Mouse (Mus musculus) megakaryocyte, embryonic 14.5 days (primary cell): ENCODE measurements around the gene AK157302. TPM values are rescaled to one million over a fixed set of nuclear protein-coding genes. Genes with fewer than 3 reads are reported as not detected.
"Not testable (repeated sequence)": the region's sequence is repeated elsewhere in the genome, so short reads cannot be mapped to it uniquely, and the experiment has no call there.

Source experiments
- H3K27me3 ChIP-seq: replicated peaks from 2 replicates; pipeline ENCODE3; 2012; ENCODE audit warnings: inconsistent platforms
- H3K36me3 ChIP-seq: replicated peaks from 2 replicates; pipeline ENCODE3; 2012; ENCODE audit warnings: low read length, inconsistent platforms, mixed read lengths
- H3K4me1 ChIP-seq: 2 replicates; pipeline ENCODE4 v1.6.1; 2012; ENCODE audit warnings: inconsistent platforms
- H3K4me3 ChIP-seq: replicated peaks from 2 replicates; pipeline ENCODE3; 2012; ENCODE audit warnings: moderate library complexity, mild to moderate bottlenecking, inconsistent platforms
- H3K9me3 ChIP-seq: 2 replicates; pipeline ENCODE4 v1.6.1; 2012; ENCODE audit warnings: inconsistent platforms
- FLI1 ChIP-seq: IDR thresholded peaks from 2 replicates; pipeline ENCODE4 v1.6.1; 2012; ENCODE audit warnings: low read length, inconsistent platforms, mixed read lengths
- GATA1 ChIP-seq: IDR thresholded peaks from 3 replicates; pipeline ENCODE4 v1.6.1; 2012; ENCODE audit warnings: mixed read lengths, low read length, inconsistent platforms, borderline replicate concordance
- polyA plus RNA-seq: library from polyadenylated mRNA; stranded (reverse); fragments of >175 nt; gene quantifications from 2 replicates; pipeline ENCODE4 v1.2.3, GENCODE M21; 2012; ENCODE audit warnings: low replicate concordance; ENCODE audit not compliant: insufficient read depth

AK157302 gene
- polyA plus RNA-seq, 1 experiment = 0.04 TPM

DNA sequence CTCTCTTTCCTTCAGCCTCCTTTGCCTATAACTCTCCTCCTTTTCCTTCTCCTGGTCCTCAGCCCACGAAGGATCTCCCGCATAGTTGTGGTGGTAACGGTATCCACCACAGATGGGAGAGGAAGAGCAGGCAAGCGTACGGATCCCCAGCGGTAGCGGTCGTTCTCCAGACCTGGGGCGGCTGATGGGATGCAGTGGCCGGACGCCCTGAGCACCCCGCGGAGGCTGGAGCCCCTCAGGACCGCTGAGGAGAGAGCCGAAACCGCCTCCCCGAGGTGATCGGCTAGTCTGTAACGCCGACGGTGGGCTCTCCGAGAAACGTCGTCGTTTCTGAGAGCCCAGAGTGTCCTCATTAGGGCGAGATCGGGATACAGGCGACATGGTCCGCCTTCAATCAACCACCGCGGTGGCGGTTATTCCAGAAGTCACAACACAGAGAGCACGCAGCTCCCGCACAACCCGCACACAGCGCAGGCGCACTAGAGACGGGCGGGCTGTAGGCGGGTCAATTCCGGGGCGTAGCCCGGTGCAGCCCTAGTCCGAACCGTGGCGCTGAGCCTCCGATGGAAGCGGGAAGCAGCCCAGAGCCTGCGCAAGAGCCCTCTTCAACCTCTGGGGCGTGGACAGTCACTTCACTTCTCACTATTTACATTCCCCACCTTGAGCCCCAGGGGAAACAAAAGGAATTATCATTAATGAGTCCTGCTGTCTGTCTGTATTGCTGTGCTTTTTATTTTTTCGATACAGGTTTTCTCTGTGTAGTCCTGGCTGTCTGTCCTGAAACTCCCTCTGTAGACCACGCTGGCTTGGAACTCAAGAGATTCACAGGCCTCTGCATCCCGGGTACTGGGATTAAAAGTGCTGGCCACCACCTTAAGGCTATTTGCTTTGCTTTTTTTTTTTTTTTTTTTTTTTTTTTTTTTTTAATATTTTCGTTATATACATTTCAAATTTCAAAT is 26.7 kb upstream of the AK157302 start, which contains the start of gene Nkapl:
Nkapl (minus strand) TSS at position 449 of the 959 bp plus-strand sequence.
- no peak for TF ChIP-seq FLI1
- TF ChIP-seq GATA1 = no peak
- peaks cover 13% of the 10 kb centered on the region for H3K27me3 ChIP-seq
- no peaks in the 10 kb centered on the region for H3K36me3 ChIP-seq
- H3K4me1 ChIP-seq = peaks cover 13% of the 10 kb centered on the region
- H3K9me3 ChIP-seq = peaks cover 5% of the 10 kb centered on the region; the same call in 1 of the 2 replicates
- peak within 1 kb of the TSS; percentile 94 for H3K4me3 ChIP-seq

DNA sequence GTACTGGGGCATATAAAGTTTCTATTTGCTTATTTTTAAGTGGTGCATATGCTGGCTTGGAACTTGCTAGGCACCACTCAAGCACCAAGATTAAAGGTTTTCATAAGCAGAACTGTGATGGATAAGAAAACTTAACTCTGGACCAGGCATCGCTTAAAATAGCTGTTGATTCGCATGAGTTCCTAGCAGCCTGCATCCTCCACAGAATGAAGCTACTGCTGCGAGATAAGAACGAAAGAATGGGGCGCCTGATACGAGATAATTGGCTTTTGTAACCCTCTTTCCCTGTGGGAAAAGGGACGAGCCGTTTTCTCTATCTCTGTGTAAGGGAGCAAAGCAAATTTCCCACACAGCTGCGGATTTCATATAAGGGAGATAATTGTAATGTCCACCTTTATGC is 25.9 kb upstream of the AK157302 start:
- H3K36me3 ChIP-seq = no peaks in the 10 kb centered on the region
- H3K9me3 ChIP-seq = no peaks in the 10 kb centered on the region
- H3K27me3 ChIP-seq = peaks cover 13% of the 10 kb centered on the region
- H3K4me1 ChIP-seq = peaks cover 16% of the 10 kb centered on the region
- TF ChIP-seq GATA1 (no peak), FLI1 (no peak)
- no peak overlapping the region for H3K4me3 ChIP-seq

DNA sequence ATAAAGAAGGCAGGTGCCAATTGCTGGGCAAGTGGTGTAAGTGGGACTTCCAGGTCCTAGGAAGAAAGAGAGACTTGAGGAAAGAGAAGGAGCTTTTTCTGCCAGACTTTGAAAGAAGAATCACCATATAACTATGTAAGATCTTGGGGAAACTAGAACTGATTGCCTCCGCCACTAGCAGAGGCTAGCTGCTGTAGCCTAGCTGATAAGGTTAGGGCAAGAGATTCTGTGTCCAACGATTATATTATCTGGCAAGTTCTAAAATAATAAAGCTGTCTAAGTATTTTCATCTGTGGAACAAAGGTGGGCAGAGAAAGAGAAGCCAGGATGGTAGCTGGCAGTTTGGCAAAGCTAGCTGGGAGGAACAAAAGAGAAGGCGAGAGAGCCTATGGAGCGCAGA is 22.6 kb upstream of the AK157302 start:
- no peak for TF ChIP-seq GATA1
- TF ChIP-seq FLI1 = no peak
- Histone ChIP-seq H3K4me1 (peaks cover 16% of the 10 kb centered on the region), H3K36me3 (no peaks in the 10 kb centered on the region), H3K27me3 (peaks cover 15% of the 10 kb centered on the region), H3K4me3 (no peak overlapping the region), H3K9me3 (no peaks in the 10 kb centered on the region)

DNA sequence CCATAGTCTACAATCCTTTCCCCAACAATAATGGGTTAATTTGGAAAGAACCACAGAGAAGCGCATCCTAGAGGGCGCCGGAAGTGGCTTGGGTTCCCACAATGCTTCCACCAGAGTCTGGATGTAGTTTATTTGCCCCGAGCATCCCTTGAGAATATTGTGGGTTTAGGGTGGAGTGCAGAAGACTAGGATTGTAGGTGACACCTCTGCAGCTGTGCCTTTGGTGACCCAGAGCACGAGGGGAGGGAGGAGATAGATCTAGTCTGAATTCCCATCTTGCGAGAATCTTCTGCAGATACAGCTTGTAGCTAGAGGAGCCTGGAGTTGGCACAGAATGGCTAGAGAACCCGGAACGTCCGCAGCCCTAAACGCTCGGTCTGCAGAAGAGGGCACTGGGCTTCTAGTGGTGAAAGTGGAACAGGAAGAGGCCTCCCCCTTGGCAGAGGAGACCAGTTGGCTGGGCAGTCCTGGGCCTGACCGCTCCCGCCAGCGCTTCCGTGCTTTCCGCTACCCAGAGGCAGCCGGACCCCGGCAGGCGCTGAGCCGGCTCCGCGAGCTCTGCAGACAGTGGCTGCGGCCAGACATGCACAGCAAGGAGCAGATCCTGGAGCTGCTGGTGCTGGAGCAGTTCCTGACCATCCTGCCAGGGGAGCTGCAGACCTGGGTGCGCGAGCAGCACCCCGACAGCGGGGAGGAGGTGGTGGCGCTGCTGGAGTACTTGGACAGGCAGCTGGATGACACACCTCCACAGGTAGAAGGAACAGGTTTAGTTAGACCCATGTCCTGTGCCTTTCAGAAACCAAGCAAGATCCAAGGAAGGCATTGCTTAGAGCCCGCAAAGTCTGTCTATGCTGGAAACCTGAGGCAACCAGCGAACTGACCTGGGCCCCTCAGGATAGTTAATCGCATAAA is 16.0 kb upstream of the AK157302 start, which contains the start of the genes Zkscan4 and Gm10065:
Zkscan4 (plus strand) TSS at position 149 of the 912 bp plus-strand sequence.
Gm10065 (minus strand) TSS at position 683 of the 912 bp plus-strand sequence.
- Histone ChIP-seq H3K4me3 (peak within 1 kb of the TSS; percentile 86), H3K4me1 (peaks cover 26% of the 10 kb centered on the region)
- not testable (repeated sequence) for H3K9me3 ChIP-seq, H3K27me3 ChIP-seq, H3K36me3 ChIP-seq

DNA sequence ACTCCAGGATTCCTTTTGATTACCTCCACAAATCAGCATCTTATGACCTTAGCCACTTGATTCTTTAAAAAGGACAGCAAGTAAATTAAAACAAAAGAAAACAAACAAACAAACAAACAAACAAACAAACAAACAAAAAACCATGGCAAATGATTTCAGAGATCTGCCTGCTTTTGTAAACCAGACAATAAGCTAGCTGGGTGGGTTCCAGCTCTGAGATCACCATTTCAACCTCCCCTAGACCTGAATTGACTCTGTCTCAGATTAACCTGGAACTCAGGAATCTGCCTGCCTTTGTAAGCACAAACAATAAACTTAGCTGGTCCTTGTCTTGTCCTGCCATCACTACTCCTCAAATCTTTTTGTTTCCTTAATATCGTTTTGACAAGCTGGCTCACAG is 8.1 kb upstream of the AK157302 start:
- TF ChIP-seq FLI1 = no peak
- TF ChIP-seq GATA1 = no peak
- H3K27me3 ChIP-seq = peaks cover 1% of the 10 kb centered on the region
- H3K4me1 ChIP-seq = peaks cover 5% of the 10 kb centered on the region; the same call in 1 of the 2 replicates
- H3K9me3 ChIP-seq = peaks cover 9% of the 10 kb centered on the region
- no peak overlapping the region for H3K4me3 ChIP-seq
- peaks cover 7% of the 10 kb centered on the region for H3K36me3 ChIP-seq

DNA sequence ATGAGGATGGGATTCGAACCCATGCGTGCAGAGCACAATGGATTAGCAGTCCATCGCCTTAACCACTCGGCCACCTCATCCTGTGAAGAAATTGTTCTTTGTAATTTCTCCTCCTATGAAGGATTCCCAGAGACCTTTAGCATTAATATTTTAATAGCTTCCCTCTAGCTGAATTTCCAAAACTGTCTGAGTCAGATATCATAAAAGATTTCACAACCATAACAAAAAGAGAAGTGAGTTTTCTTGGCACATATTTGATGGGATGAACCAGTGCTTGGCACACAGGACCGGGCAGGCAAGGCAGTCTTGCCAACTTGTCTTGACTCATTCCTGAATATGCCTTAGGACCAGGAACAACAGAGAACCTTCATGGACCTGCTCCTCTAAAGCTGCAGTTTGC is 2.2 kb upstream of the AK157302 start:
- TF ChIP-seq FLI1 = no peak
- no peak for TF ChIP-seq GATA1
- Histone ChIP-seq H3K27me3 (peaks cover 1% of the 10 kb centered on the region), H3K4me1 (no peaks in the 10 kb centered on the region), H3K36me3 (no peaks in the 10 kb centered on the region), H3K4me3 (no peak overlapping the region), H3K9me3 (0 out of 2 replicates have a peak, but pooled peaks cover 3% of the 10 kb centered on the region)

DNA sequence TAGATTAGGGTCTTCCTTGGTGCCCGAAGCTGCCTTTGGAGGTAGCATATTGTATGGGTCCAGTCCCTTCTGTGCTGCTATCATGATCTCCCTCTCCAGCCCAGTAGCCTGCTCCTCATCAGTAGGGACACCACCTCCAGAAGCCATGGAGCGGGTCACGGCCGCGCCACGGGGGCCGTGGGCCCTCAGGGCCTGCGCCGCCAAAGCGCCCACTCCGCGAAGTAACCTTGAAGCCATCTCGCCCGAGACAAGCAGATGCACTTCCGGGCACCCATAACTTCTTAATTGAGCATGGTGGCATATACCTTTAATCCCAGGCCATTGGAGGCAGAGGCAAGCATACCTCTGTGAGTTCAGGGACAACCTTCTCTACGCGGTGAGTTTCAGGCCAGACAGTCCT is 6.2 kb downstream of the AK157302 start, which contains the start of gene Gm11273:
Gm11273 (minus strand) TSS at position 237 of the 400 bp plus-strand sequence.
- not testable (repeated sequence) for H3K4me1 ChIP-seq, H3K9me3 ChIP-seq, H3K27me3 ChIP-seq, H3K4me3 ChIP-seq, H3K36me3 ChIP-seq

DNA sequence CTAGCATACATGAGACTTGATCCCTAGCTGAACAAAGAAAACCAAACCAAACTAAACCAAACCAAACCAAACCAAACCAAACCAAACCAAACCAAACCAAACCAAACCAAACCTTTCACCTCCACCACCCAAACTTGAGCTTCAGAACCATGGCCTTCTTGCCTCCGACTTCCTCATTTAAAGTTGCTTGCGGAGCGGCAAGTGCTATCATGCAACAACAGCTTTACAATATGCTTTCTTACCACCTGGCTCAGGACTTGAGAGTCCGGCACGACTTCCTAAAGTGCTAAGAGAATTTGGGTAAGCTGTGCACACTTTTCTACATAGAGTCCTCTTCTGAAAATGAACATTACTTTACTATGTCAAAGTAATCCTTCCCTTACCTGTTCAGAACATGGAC is 7.3 kb downstream of the AK157302 start:
- TF ChIP-seq FLI1 (no peak), GATA1 (no peak)
- no peak overlapping the region for H3K4me3 ChIP-seq

DNA sequence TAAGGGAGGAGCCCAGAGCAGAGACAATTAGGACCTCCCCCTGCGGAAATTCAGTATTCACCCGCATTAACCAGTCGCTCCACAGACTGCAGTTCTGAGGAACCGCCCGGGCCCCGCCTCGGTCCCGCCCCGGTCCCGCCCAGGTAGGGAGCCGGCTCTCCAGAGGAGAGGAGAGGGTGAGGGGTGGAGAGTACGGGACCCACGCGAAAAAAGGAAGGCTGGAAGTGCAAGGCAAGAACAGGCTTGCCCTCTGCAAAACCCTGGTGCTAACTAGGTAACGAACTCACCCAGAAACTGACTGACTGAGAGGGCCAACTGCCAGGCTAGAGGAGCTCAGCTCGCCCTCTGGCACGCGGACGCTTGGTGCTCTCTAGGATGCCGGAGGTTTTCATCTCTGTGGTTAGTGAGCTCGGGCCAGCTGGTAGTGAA is 11.2 kb downstream of the AK157302 start:
- Histone ChIP-seq H3K4me1 (peaks cover 22% of the 10 kb centered on the region), H3K27me3 (no peaks in the 10 kb centered on the region), H3K4me3 (peak overlapping the region; percentile 92), H3K9me3 (no peaks in the 10 kb centered on the region), H3K36me3 (no peaks in the 10 kb centered on the region)
- TF ChIP-seq FLI1 (no peak), GATA1 (no peak)

More for the DNA sequence above, 7.3 kb downstream of the AK157302 start:
- Histone ChIP-seq H3K27me3 (no peaks in the 10 kb centered on the region), H3K9me3 (no peaks in the 10 kb centered on the region), H3K4me1 (peaks cover 4% of the 10 kb centered on the region; the same call in 1 of the 2 replicates), H3K36me3 (no peaks in the 10 kb centered on the region)
